Mouse (Mus musculus): ENCODE measurements around the gene Eno2.
"Not testable (repeated sequence)": the region's sequence is repeated elsewhere in the genome, so short reads cannot be mapped to it uniquely, and the experiment has no call there.

The Eno2 gene

GRCm38 (mm10) chr6:124769101-124769765 is at the start of gene Eno2:
Gene Eno2, minus strand, starts transcription at chr6:124769673.
- DNase-seq = peak; percentile 50

DNA sequence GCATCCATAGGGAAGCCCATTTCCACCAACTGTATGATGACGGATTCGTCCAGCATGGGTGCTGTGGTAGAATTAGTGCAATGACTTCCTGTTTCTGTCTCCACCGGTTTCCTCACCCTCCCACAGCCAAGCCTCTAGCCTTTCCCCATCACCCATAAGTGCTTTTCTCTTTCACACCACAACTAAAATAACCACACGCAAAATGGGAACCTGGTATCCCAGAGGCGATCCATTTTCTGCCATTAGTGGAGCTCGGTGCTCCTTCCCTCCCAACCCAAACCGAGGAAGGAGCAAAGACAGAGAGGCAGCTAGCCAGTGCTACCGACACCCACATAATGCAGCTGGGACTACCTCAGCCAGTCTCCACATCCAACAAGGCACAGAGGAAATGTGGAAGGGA is 48.5 kb upstream of the Eno2 start:
- DNase-seq = no peak

DNA sequence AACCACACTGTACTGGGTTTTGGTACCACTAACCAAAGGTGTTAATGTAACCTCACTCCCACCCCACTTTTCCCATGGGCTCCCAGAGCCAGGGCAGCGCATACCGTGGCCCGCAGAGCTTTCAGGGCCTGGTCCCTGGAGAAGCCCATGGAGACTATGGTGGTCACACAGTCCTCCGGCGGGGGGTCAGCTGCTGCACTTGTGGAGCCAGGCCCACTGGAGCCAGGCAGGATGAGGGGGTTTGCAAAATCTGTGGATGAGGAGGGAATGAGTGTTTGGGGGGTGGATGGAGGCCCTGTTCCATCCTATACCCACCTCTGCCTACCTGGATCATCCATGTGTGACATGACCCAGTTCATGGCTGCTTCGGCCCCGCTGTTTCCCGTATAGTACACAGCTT is 48.1 kb upstream of the Eno2 start:
- DNase-seq = no peak

DNA sequence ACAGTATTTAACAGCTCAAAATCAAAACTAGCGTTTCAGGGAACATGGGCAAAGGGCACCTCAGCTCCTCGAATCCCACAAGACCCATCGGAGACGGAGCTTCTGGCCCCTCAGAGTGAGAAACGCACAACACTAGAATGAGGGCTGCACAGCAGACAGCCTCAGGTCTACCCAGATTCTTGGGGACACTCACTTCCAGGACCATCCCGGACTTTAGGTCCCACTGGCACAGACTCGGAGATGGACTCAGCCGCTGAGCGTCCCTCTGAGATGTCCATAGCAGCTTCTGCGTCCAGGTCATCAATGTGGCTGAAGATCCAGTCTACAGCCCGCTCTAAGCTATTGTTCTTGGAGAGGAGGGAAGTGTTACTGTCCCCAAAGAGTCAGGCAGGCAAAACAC is 47.7 kb upstream of the Eno2 start:
- no peak for DNase-seq

- DNase-seq = no peak
These were observed 47.1 kb upstream of the Eno2 start for GRCm38 (mm10) chr6:124816611-124817010.

DNA sequence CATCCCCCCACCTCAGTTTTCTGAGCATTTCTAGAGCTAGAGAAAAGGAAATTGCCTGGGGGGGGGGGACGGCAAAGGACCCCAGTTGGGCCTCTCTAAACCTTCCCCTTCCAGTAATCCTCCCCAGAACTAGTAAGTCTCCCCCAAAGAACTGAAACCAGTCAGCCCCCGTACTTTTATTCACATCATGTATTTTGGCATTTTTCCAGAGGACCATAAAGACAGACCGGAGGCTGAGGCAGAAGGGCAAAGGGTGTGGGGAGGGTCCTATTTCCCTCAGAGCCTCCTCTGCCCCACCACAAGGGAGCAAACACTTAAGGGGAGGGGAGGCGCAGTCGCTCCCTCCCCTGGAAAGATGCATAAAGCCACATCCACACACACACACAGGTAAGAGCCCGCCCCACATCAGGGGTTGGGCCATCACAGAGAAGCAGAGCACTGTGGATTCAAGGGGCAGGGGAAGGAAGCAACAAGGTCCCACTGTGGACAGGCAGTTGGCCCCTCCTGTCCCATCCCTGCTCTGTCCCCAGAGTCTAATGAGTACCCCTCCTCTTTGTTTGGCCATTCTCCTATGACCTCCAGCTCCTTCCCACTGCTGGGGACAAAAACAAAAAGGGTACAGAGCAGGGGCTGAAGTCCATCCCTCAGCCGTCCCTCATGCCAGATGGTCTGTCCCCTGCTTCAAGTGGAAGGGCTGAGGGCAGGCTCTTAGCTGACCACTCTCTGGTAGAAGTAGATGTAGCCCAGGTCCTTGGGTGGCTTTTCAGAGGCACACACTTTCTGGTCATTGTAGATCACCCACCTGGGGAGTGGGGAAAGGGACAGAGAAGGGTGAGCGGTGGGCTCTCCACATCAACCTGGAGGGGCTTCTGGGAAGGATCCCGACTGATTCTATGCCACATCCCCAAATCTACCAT is 45.6 kb upstream of the Eno2 start:
- peak; percentile 3 for DNase-seq

GRCm38 (mm10) chr6:124814448-124814847 is 45.0 kb upstream of the Eno2 start:
- no peak for DNase-seq

DNA sequence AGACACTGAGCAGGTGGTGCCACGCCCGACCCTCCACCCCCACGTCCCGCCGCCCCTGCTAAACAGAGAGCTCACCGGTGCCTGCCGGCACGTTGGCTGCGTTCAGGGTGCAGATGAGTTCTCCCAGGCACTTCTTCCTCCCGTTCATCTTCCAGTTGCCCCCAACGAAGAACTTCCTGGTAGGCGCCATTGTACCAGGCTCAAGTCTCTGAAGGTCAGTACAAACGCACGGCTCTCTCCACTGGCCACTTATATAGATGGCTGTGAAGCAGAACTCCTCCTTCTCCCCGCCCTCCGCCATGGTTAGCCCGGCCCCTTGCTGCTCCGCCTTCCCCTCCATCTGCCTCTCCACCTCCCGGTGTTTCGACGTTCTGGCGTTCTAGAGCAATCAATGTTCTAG is 44.5 kb upstream of the Eno2 start, which contains the start of gene Tpi1:
Gene Tpi1, minus strand, starts transcription at position 364 of the 400 bp plus-strand sequence.
- DNase-seq = peak; percentile 93

GRCm38 (mm10) chr6:124813496-124813895 is 44.0 kb upstream of the Eno2 start:
- peak; percentile 85 for DNase-seq

- peak; percentile 10 for DNase-seq
These were observed 43.4 kb upstream of the Eno2 start for GRCm38 (mm10) chr6:124812848-124813247.

GRCm38 (mm10) chr6:124811701-124812560 is 42.5 kb upstream of the Eno2 start:
- DNase-seq = peak; percentile 38

DNA sequence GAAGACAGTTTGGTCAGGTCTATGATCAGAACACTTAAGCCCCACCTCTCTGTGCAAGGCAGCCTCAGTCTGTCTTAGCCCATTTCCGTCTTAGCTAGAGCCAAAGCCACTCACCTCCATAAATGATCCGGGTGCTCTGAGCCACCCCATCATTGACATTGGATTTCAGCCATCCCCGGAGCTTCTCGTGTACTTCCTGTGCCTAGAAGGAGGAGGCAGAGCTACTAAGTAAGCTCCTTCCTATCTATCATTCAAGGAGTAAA is 41.9 kb upstream of the Eno2 start:
- DNase-seq = peak; percentile 2

GRCm38 (mm10) chr6:124810566-124811402 is 41.3 kb upstream of the Eno2 start:
- DNase-seq = not testable (repeated sequence)

- DNase-seq = no peak
These were observed 40.5 kb upstream of the Eno2 start for GRCm38 (mm10) chr6:124809775-124810538.

DNA sequence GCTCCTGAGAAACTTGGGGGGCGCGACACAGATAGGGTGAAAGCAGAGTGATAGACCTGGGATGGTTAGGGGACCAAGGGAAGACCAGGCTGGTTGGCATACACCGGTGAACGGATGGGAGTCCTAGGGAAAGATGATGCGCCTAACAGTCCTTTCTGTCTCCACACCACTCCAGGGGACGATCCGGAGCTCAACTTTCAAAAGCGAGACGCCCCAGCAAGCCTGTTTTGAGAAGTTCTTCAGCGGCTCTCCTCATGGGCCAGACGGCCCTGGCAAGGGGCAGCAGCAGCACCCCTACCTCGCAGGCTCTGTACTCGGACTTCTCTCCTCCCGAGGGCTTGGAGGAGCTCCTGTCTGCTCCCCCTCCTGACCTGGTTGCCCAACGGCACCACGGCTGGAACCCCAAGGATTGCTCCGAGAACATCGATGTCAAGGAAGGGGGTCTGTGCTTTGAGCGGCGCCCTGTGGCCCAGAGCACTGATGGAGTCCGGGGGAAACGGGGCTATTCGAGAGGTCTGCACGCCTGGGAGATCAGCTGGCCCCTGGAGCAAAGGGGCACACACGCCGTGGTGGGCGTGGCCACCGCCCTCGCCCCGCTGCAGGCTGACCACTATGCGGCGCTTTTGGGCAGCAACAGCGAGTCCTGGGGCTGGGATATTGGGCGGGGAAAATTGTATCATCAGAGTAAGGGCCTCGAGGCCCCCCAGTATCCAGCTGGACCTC is 39.7 kb upstream of the Eno2 start:
- DNase-seq = peak; percentile 91

DNA sequence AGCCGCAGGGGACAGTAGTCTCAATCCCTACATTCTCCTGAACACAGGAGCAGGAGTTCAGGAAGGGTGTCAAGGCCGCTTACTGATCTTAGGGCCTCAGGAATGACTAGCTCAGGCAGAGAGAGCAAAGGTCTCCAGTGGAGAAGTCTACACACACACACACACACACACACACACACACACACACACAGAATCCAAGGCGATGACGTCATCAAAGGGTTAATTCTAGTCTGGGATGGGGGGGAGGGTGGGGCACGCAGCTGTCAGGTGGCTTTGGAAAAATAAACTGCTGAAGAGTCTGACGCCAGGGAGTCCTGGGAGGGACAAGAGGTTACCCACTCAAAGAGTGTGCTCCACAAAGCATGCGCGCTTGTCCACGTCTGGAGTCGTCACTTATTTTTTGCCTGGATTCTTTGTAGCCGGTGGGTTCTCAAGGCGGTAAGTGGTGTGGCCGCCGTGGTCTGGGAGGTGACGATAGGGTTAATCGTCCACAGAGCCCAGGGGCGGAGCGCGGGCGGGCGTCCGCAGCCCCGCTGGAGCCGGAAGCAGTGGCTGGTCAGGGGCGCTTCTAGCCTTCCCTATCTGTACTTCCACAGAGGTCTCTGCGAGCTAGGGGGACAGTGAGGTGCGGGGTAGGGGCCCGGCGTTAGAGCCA is 39.0 kb upstream of the Eno2 start, which contains the start of gene Spsb2:
Gene Spsb2, plus strand, starts transcription at position 304 of the 655 bp plus-strand sequence.
- peak; percentile 86 for DNase-seq

- no peak for DNase-seq
These were observed 38.5 kb upstream of the Eno2 start for GRCm38 (mm10) chr6:124807986-124808357.

DNA sequence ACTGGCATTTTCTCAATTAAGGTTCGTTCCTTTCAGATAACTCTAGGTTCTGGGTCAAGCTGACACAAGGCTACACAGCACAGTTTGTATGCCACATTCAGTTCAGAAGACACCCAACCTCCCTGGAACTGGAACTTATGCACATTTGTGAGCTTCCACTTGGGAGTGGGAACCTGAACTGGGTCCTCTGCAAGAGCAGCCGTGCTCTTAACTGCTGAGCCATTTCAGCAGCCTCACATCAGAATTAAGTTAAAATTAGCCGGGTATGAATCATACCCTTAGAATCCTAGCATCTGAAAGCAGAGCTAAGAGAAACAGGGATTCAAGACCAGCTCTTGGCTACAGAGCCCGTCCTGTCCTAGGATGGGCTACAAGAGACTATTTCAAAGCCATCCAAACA is 37.9 kb upstream of the Eno2 start:
- DNase-seq = no peak

DNA sequence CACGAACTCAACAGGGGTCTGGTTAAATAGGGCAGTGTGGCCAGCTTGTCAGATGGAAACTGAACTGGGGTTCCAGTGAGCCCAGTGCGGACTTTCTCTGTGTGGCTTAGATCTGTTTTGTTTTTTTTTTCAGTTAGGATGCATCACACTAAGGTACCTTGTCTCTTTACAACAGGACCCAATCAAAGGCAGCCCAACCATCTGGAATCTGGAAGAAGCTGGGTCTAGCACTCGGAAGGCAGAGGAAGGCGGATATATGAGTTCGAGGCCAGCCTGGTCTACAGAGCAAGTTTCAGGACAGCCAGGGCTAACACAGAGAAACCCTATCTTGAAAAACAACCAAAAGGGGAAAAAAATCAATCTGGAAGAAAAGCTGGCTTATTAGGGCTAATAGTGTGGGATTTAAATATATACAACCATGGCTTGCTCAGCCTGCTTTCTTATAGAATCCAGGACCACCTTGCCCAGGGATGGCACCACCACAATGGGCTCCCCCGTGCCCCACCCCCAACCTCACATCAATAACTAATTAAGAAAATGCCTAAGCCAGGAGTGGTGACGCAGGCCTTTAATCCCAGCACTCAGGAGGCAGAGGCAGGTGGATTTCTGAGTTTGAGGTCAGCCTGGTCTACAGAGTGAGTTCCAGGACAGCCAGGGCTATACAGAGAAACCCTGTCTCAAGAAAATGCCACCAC is 37.1 kb upstream of the Eno2 start:
- DNase-seq = no peak

All from liver (tissue).